Mouse (Mus musculus) cerebellum, postnatal 4 days (tissue): Measurements from ENCODE around the gene D17Wsu92e.
"Not testable (repeated sequence)": the region's sequence is repeated elsewhere in the genome, so short reads cannot be mapped to it uniquely, and the experiment has no call there.

Experiments
- DNase-seq, 2 experiments: peaks; one replicate each; pipeline ENCODE4 v3.0.0; 2022; ENCODE audit warnings: low spot score in 2 of 2, mixed read lengths in 1 of 2

Gene D17Wsu92e

GRCm38 (mm10) chr17:27820568-27821406 lies at the start of gene D17Wsu92e:
D17Wsu92e (minus strand) TSS chr17:27820648.
- DNase-seq, result peak; percentile 95 to 98

- no peak for DNase-seq
Measured at GRCm38 (mm10) chr17:27866737-27867136, 46.3 kb upstream of the D17Wsu92e start.

- no peak for DNase-seq
Measured at GRCm38 (mm10) chr17:27865461-27865860, 45.0 kb upstream of the D17Wsu92e start.

- DNase-seq, result no peak
Measured at GRCm38 (mm10) chr17:27859131-27859530, 38.7 kb upstream of the D17Wsu92e start.

GRCm38 (mm10) chr17:27857649-27858475 lies 37.4 kb upstream of the D17Wsu92e start:
- DNase-seq, result no peak

- peak in 1 of 2 experiments; percentile 40 for DNase-seq
Measured at GRCm38 (mm10) chr17:27856798-27857648, 36.6 kb upstream of the D17Wsu92e start.

- peak; percentile 64 to 78 for DNase-seq
Measured at GRCm38 (mm10) chr17:27856265-27856797, 35.9 kb upstream of the D17Wsu92e start, which contains the start of gene Uhrf1bp1. Uhrf1bp1 (plus strand) TSS chr17:27856441.

- no peak for DNase-seq
Measured at GRCm38 (mm10) chr17:27851076-27851475, 30.6 kb upstream of the D17Wsu92e start.

GRCm38 (mm10) chr17:27848351-27848750 lies 27.9 kb upstream of the D17Wsu92e start:
- no peak for DNase-seq

GRCm38 (mm10) chr17:27839469-27840252 lies 19.2 kb upstream of the D17Wsu92e start:
- DNase-seq, result peak; percentile 79 to 90

- DNase-seq, result not testable (repeated sequence)
Measured at GRCm38 (mm10) chr17:27837850-27838249, 17.4 kb upstream of the D17Wsu92e start, which contains the start of gene Snrpc. Snrpc (plus strand) TSS chr17:27838150.

GRCm38 (mm10) chr17:27830411-27830810 lies 10.0 kb upstream of the D17Wsu92e start:
- DNase-seq, result no peak

GRCm38 (mm10) chr17:27827511-27827910 lies 7.1 kb upstream of the D17Wsu92e start:
- no peak for DNase-seq

GRCm38 (mm10) chr17:27826908-27827383 lies 6.5 kb upstream of the D17Wsu92e start:
- DNase-seq, result no peak

GRCm38 (mm10) chr17:27825984-27826905 lies 5.8 kb upstream of the D17Wsu92e start:
- DNase-seq, result peak in 1 of 2 experiments; percentile 26

GRCm38 (mm10) chr17:27825539-27825938 lies 5.1 kb upstream of the D17Wsu92e start:
- DNase-seq, result no peak

- DNase-seq, result no peak
Measured at GRCm38 (mm10) chr17:27824941-27825340, 4.5 kb upstream of the D17Wsu92e start.

GRCm38 (mm10) chr17:27823142-27823905 lies 2.9 kb upstream of the D17Wsu92e start:
- DNase-seq, result no peak
